Mouse (Mus musculus) kidney, adult 2 months (tissue): ENCODE data around the gene Prdm11.

Experiments
- CTCF ChIP-seq: fragments of 200-500 bp; conservative IDR thresholded peaks from 2 replicates; pipeline ENCODE4 v1.5.1; 2011; ENCODE audit warnings: low read depth, mild to moderate bottlenecking, control low read depth, low read length, moderate library complexity, mixed read lengths; ENCODE audit not compliant: insufficient read depth, insufficient read length
- POLR2A ChIP-seq: fragments of 200-500 bp; IDR thresholded peaks from one replicate; pipeline ENCODE4 v1.6.1; 2011; ENCODE audit warnings: low read depth, low read length, control low read depth

GRCm38 (mm10) chr2:93045129-93045817 lies 694 bp downstream of the Prdm11 start:
- TF ChIP-seq CTCF (no peak), POLR2A (peak; percentile 72)
